Mouse (Mus musculus) gastrocnemius, adult 2 months (tissue): ENCODE data around the gene Cadm4. TPM values are rescaled to one million over a fixed set of nuclear protein-coding genes. Genes with fewer than 3 reads are reported as not detected.

Source experiments
- DNase-seq: peaks from one replicate; pipeline ENCODE4 v3.0.0; 2022
- H3K27ac ChIP-seq: fragments of 200-600 bp; 2 replicates; pipeline ENCODE4 v1.8.1; 2022; ENCODE audit warnings: mild to moderate bottlenecking
- H3K4me3 ChIP-seq: fragments of 200-600 bp; 2 replicates; pipeline ENCODE4 v1.8.1; 2022; ENCODE audit warnings: mild to moderate bottlenecking, moderate library complexity
- CTCF ChIP-seq: fragments of 200-600 bp; IDR thresholded peaks from 2 replicates; pipeline ENCODE4 v1.8.1; 2022; ENCODE audit warnings: antibody characterized with exemption, mild to moderate bottlenecking, moderate library complexity
- intact Hi-C: fragments of 180-260 bp; cut with DNase I; formaldehyde crosslinking; loops from one replicate; pipeline ENCODE4 v1.15.1; 2025
- total RNA-seq, 2 experiments: library from RNA; stranded (reverse); gene quantifications; 2 replicates each; pipeline ENCODE4 v1.2.3; 2021

Cadm4 gene
- total RNA-seq, 2 experiments from 2014 or later, result 2.4 to 2.8 TPM

DNA sequence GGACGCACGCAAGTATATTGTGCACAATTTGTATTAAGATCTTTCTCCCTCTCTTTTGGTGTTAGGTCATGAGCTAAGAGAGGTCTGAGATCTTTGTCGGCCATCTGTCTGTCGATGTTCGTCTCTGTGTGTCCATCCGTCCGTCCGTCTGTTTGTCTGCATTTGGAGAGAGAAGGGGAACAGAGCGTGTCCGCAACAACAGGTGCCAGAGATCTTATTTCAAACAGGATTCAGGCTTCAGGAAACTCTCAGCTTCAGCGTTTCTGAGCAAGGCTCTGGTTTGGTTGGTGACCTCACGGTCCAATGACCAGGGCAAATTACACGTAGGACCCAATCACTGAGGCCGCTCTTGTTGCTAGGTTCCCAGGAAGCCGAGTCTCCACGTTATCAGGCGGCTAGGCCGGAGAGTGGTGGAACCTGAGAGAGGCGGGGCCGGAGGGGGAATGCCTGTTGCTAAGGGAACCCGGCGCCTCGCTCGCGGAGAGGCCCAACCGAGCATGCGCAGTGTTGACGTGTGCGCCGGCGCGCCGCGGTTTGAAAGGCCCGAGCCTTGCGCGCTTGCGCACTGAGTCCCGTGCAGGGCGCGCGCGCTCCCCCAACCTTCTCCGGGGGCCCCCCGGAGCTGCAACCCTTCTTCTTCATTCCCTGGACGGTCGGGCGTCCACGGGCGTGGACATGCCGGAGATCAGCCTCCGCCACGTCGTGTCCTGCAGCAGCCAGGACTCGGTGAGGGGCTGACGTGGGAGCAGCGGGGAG lies 65.0 kb downstream of the Cadm4 start:
- Histone ChIP-seq H3K4me3 (peak overlapping the region; percentile 89), H3K27ac (peak overlapping the region; percentile 91)
- TF ChIP-seq CTCF, result 0 out of 2 replicates have a peak, but pooled peaks have one; percentile 1
- peak; percentile 100 for DNase-seq
- intact Hi-C loops, result loop anchor here (1.0 to 5.0 kb wide), 2 partner anchors 17 to 65 kb away; partner anchors contain the start of genes Cadm4 and Irgq

DNA sequence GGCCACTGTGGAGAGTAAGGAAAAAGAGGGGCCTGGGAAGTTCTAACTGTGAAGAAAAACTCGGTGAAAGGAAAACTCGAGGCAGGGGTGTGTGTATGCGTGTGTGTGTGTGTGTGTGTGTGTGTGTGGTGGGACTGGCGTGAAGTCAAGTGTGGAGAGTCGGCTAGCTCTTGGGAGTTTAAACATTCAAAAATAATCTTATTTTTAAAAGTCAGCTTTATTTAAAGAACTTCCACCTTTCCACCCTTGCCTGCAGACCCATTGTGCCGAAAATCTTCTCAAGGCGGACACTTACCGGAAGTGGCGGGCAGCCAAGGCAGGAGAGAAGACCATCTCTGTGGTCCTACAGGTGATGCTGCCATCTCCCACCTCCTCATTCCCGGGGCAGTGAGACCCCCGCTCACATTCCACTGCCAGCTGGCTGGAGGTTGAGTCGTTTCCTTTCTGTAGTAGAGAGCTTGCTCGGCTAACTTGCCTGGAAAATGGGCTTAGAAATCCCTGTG lies 65.8 kb downstream of the Cadm4 start:
- peak overlapping the region; percentile 89 for H3K4me3 ChIP-seq
- intact Hi-C loops, result loop anchor here (1.0 to 5.0 kb wide), 2 partner anchors 17 to 65 kb away; partner anchors contain the start of genes Cadm4 and Irgq
- peak overlapping the region; percentile 91 for H3K27ac ChIP-seq
- no peak for DNase-seq
- no peak for TF ChIP-seq CTCF

DNA sequence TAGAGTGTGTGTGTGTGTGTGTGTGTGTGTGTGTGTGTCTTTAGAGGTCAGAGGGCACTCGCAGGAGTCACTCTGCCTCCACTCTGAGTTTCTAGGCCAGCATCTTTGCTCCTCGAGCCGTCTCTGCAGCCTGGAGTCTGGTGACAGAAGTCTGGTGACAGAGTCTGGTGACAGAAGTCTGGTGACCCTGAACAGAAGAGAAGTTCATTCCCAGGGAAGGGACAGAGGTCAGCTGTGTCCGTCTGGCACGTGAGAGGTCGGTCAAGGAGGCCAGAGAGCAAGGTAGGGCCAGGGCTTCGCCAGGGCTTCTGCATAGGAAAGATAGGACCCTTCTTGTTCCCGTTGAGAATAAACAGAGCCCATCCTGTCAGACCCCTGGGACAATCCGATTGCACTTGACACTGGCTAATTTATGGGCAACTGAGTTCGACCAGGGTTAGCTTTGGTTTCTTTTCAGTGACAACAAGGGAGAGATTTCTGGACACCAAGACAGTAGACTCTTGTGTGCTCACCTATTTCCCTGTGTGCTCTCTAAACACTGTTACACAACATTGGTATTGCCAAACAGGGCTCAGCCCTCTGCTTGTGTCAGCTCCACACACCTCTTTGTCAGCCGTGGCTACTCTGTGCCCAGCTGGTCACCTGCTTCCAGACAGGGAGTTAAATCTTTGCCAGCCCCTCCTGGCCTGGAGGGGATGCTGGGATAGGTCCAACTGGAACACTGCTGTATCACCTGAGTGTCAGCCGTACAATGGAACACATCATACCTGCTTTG lies 70.3 kb downstream of the Cadm4 start:
- Histone ChIP-seq H3K27ac (no peak overlapping the region), H3K4me3 (no peak overlapping the region)
- intact Hi-C loops, result no loop called here
- no peak for TF ChIP-seq CTCF
- DNase-seq, result no peak

Other genes with a start within 250 kb of the Cadm4 start
- gene Zfp109, start 244.5 kb upstream of the Cadm4 start, total RNA-seq, result 1 to 10 TPM; 2.4 TPM
- gene Zfp108, start 227.2 kb upstream of the Cadm4 start, total RNA-seq, result 1 to 10 TPM; 1.9 to 2.3 TPM
- gene Zfp93, start 211.6 kb upstream of the Cadm4 start, total RNA-seq, result 1 to 10 TPM; 4.3 to 5.9 TPM
- 1 to 10 TPM; 2.6 to 4.1 TPM for gene Zfp61, start 180.8 kb upstream of the Cadm4 start, total RNA-seq
- 1 to 10 TPM; 2.4 to 2.5 TPM for gene Zfp94, start 165.4 kb upstream of the Cadm4 start, total RNA-seq
- gene Tescl, start 148.1 kb upstream of the Cadm4 start, total RNA-seq, result not detected
- gene Lypd5, start 132.8 kb upstream of the Cadm4 start, total RNA-seq, result not detected
- gene Kcnn4, start 111.8 kb upstream of the Cadm4 start, total RNA-seq, result under 1 TPM; 0.25 to 0.64 TPM
- gene Smg9, start 82.4 kb upstream of the Cadm4 start, total RNA-seq, result 10 to 100 TPM in 1 of 2 experiments, 1 to 10 TPM in 1; 9.4 to 10.2 TPM
- not detected for gene Irgc1, start 29.7 kb upstream of the Cadm4 start, total RNA-seq
- 1 to 10 TPM in 1 of 2 experiments, under 1 TPM in 1; 0.89 to 1.3 TPM for gene Plaur, start 19.5 kb upstream of the Cadm4 start, total RNA-seq
- gene Zfp428, start 25.0 kb downstream of the Cadm4 start, total RNA-seq, result 1 to 10 TPM; 3.5 to 6.5 TPM
- not detected for gene AC161166.1, start 30.4 kb downstream of the Cadm4 start, total RNA-seq
- gene Irgq, start 48.7 kb downstream of the Cadm4 start, total RNA-seq, result 10 to 100 TPM; 11.5 to 16.1 TPM
- gene Pinlyp, start 64.1 kb downstream of the Cadm4 start, total RNA-seq, result not detected
- gene Xrcc1, start 64.3 kb downstream of the Cadm4 start, total RNA-seq, result 10 to 100 TPM; 18.3 to 18.5 TPM
- 10 to 100 TPM; 22.0 to 27.4 TPM for gene Ethe1, start 105.5 kb downstream of the Cadm4 start, total RNA-seq
- gene Zfp575, start 105.6 kb downstream of the Cadm4 start, total RNA-seq, result under 1 TPM in 1 of 2 experiments, not detected in 1; 0.17 TPM
- gene Phldb3, start 128.7 kb downstream of the Cadm4 start, total RNA-seq, result under 1 TPM; 0.54 to 0.59 TPM
- not detected for gene Lypd3, start 154.5 kb downstream of the Cadm4 start, total RNA-seq
- not detected for gene Tex101, start 194.7 kb downstream of the Cadm4 start, total RNA-seq
- not detected for gene BC049730, start 227.2 kb downstream of the Cadm4 start, total RNA-seq
- gene Gm4763, start 244.9 kb downstream of the Cadm4 start, total RNA-seq, result not detected